Mouse (Mus musculus) neural tube, embryonic 15.5 days (tissue): ENCODE measurements around the gene Rad17. TPM values are rescaled to one million over a fixed set of nuclear protein-coding genes. Genes with fewer than 3 reads are reported as not detected.

Experiments
- ATAC-seq: fragments of 200-750 bp; cut with Nextera tagmentation; 2 replicates; pipeline ENCODE4 v1.8.0; 2017; ENCODE audit warnings: mild to moderate bottlenecking, moderate TSS enrichment, moderate library complexity; ENCODE audit not compliant: low FRiP score
- H3K27ac ChIP-seq: fragments of 300-500 bp; sonication (generic); replicated peaks from 2 replicates; pipeline ENCODE4 v1.5.1; 2015; ENCODE audit warnings: mild to moderate bottlenecking, inconsistent platforms
- H3K27me3 ChIP-seq: fragments of 300-500 bp; sonication (generic); replicated peaks from 2 replicates; pipeline ENCODE4 v1.6.1; 2015; ENCODE audit warnings: inconsistent platforms
- H3K36me3 ChIP-seq: fragments of 300-500 bp; sonication (generic); 2 replicates; pipeline ENCODE4 v1.6.1; 2015; ENCODE audit warnings: inconsistent platforms
- H3K4me1 ChIP-seq: fragments of 300-500 bp; sonication (generic); 2 replicates; pipeline ENCODE4 v1.6.1; 2015; ENCODE audit warnings: inconsistent platforms
- H3K4me2 ChIP-seq: fragments of 300-500 bp; sonication (generic); 2 replicates; pipeline ENCODE4 v1.6.1; 2015; ENCODE audit warnings: inconsistent platforms, mild to moderate bottlenecking, moderate library complexity
- H3K4me3 ChIP-seq: fragments of 300-500 bp; sonication (generic); replicated peaks from 2 replicates; pipeline ENCODE4 v1.5.1; 2015; ENCODE audit warnings: mild to moderate bottlenecking, inconsistent platforms
- H3K9ac ChIP-seq: fragments of 300-500 bp; sonication (generic); replicated peaks from 2 replicates; pipeline ENCODE4 v1.6.1; 2015; ENCODE audit warnings: mild to moderate bottlenecking, inconsistent platforms
- H3K9me3 ChIP-seq: fragments of 300-500 bp; sonication (generic); replicated peaks from 2 replicates; pipeline ENCODE4 v1.6.1; 2016; ENCODE audit warnings: inconsistent platforms
- WGBS: fragments of 180-500 bp; shearing (Covaris S2); methylation state at CpG from one replicate; pipeline ENCODE4 v1.1.7; 2015; ENCODE audit warnings: mixed read lengths; 5-methylcytosine and 5-hydroxymethylcytosine counted together
- polyA plus RNA-seq: library from polyadenylated mRNA; unstranded; fragments of >200 nt; fragmentation: Nextera tagmentation; extraction: Ambion mirVana; gene quantifications from 2 replicates; pipeline ENCODE4 v1.2.1, GENCODE M21; 2015

The Rad17 gene
- polyA plus RNA-seq: 16.2 and 17.3 TPM in 2 replicates

DNA sequence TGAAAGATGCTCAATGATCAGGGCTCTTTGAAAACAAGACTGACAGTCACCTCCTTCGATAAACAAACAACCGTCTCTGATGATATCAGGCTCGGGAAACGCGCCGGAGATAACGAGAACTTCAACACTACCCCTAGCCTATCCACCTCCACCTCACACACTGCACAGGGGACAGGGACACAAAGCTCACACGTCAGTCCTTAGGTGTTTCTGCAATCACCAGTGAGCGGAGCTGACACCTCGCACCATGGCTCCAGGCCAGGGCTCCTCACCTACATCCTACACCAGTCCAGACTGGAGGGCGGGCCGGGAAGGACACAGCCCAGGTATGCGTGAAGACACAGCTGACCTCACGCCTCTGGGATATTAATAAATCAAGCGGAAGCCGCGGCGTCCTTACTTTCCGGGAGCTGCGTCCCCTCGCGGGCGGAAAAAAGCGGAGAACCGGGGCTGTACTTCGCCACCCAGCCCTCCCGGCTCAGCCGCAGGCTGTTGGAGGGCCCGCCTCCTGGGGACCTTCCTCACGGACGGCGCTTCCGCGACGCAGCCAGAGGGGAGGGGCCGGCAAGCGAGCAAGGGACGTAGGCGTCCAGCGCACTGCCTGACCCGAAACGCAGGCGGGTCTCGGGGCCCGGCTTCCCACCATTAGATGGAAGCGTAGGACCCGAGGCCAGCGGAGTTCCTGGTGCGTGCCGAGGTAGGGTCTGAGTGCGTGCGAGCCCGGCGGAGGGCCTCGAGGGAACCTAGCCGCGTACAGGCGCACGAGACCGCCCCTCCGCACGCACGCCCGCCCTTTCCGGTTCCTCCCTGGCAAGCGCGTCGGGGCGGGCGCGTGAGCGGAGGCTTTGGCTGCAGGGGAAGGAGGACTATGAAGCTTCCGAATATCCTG lies at the start of gene Rad17, which contains the start of gene Ak6:
Gene Rad17, minus strand, starts transcription at position 502 of the 889 bp plus-strand sequence.
Gene Ak6, plus strand, starts transcription at position 430 of the 889 bp plus-strand sequence.
- Histone ChIP-seq H3K4me3 (peak within 1 kb of the TSS; percentile 97), H3K9me3 (no peaks in the 10 kb centered on the region), H3K27ac (peak within 1 kb of the TSS; percentile 96), H3K4me2 (peak within 1 kb of the TSS; percentile 85), H3K36me3 (peaks cover 19% of the 10 kb centered on the region), H3K9ac (peak within 1 kb of the TSS; percentile 86), H3K27me3 (no peaks in the 10 kb centered on the region), H3K4me1 (peaks cover 17% of the 10 kb centered on the region)
- WGBS: under 1% methylated on average over 70 of the region's 73 CpGs
- peak; percentile 98 for ATAC-seq

DNA sequence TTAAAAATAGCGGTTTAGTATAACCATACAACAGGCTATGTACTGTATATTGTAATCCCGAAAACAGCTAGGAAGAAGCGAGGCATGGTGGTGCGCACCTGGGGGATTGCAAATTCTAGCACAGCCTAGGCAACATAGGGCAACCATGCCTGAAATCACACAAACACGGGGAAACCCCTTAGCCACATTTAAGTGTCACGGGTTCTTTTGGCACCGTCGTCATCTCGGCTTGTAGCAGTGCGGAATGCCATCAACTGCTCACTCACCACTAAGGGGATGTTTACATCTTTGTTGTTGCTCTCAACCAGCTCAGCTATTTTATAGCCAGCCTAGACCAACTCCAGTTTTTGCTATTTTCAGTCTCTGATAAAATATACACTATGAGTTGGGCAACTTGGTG lies 48.0 kb upstream of the Rad17 start:
- Histone ChIP-seq H3K36me3 (peaks cover 53% of the 10 kb centered on the region), H3K27me3 (no peaks in the 10 kb centered on the region), H3K4me2 (no peak overlapping the region), H3K4me1 (no peaks in the 10 kb centered on the region), H3K27ac (no peak overlapping the region), H3K9ac (no peak overlapping the region), H3K4me3 (no peak overlapping the region), H3K9me3 (no peaks in the 10 kb centered on the region)
- ATAC-seq: no peak
- 96% methylated on average over 10 of the region's 10 CpGs for WGBS

DNA sequence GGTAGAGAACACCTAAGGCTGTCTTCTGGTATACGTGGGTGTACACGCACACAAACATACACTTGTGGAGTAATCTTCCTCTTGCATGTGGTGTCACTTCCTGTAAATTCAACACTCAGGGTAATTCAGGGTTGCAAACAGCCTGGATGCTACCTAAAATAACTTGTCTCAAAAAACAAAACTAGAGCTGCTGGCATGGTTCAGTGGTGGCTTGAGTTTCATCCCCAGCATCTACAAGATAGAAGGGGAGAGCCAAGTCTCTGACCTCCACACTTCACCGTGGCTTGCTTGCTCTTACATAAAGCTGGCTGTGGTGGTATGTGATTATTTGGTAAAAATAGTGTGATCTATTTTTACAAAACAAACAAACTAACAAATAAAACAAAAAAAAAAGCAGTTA lies 46.7 kb upstream of the Rad17 start:
- no peak overlapping the region for H3K9ac ChIP-seq
- peaks cover 41% of the 10 kb centered on the region for H3K36me3 ChIP-seq
- H3K27ac ChIP-seq: no peak overlapping the region
- no peak for ATAC-seq
- no peak overlapping the region for H3K4me3 ChIP-seq
- H3K9me3 ChIP-seq: no peaks in the 10 kb centered on the region
- H3K4me2 ChIP-seq: no peak overlapping the region
- 99% methylated on average over 3 of the region's 3 CpGs for WGBS
- no peaks in the 10 kb centered on the region for H3K27me3 ChIP-seq
- H3K4me1 ChIP-seq: no peaks in the 10 kb centered on the region

DNA sequence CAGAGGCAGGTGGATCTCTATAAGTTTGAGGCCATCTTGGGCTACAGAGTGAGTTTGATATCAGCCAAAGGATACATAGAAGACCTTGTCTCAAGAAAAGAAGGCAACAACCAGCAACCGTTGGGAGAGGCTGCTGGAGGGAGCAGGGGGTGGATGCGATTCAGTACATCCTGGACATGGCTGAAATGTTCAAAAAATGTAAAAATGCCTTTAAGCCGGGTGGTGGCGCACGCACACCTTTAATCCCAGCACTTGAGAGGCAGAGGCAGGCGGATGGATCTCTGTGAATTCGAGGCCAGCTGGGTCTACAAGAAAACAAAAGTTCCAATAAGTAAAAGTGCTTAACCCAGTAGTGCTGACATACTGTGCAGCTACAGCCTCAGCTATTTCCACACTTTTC lies 36.7 kb upstream of the Rad17 start:
- Histone ChIP-seq H3K9me3 (no peaks in the 10 kb centered on the region), H3K9ac (no peak overlapping the region), H3K4me2 (no peak overlapping the region), H3K4me1 (no peaks in the 10 kb centered on the region), H3K36me3 (no peaks in the 10 kb centered on the region), H3K4me3 (no peak overlapping the region), H3K27ac (no peak overlapping the region), H3K27me3 (no peaks in the 10 kb centered on the region)
- 66% methylated on average over 7 of the region's 7 CpGs for WGBS
- no peak for ATAC-seq

DNA sequence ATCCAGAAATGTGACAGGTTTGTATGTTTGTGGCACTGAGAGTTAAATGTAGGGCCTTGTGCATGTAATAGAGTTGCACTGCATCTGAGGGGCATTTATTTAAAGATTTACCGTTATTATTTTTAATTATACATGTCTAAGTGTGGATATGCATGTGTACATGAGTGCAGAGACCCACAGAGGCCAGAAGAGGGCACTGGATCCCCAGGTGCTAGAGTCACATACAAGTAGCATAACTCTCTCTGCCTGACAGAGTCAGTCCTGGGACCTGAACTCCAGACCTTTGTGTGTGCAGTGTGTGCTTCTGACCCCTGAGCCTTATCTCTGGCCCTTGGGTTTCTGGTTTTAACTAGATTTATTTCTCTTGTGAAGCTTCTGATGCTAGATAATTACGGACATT lies 33.5 kb upstream of the Rad17 start:
- H3K36me3 ChIP-seq: no peaks in the 10 kb centered on the region
- no peaks in the 10 kb centered on the region for H3K4me1 ChIP-seq
- no peaks in the 10 kb centered on the region for H3K9me3 ChIP-seq
- H3K4me2 ChIP-seq: no peak overlapping the region
- H3K27ac ChIP-seq: no peak overlapping the region
- ATAC-seq: no peak
- H3K27me3 ChIP-seq: no peaks in the 10 kb centered on the region
- no peak overlapping the region for H3K9ac ChIP-seq
- H3K4me3 ChIP-seq: no peak overlapping the region
- 71% methylated on average over 2 of the region's 2 CpGs for WGBS

DNA sequence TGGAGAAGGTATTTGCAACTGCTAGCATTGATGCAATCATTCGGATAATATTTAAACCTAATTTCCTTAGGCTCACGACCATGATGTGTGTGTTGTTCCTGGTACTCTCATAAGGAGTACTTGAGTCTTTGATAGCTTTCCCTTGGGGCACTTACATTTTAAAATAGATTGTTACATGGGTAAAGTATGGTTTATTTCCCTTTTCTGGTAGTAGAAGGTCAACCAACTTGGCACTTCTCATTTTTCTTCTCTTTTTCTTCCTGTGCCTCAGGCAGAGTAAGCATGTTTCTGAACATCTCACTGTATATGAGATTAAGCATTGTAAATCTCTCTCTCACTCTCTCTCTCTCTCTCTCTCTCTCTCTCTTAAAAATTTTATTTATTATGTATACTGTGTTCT lies 32.0 kb upstream of the Rad17 start:
- Histone ChIP-seq H3K9ac (no peak overlapping the region), H3K27me3 (no peaks in the 10 kb centered on the region), H3K4me1 (no peaks in the 10 kb centered on the region), H3K4me2 (no peak overlapping the region), H3K9me3 (no peaks in the 10 kb centered on the region), H3K27ac (no peak overlapping the region), H3K36me3 (no peaks in the 10 kb centered on the region), H3K4me3 (no peak overlapping the region)
- ATAC-seq: no peak
- WGBS: 71% methylated on average over 2 of the region's 2 CpGs

DNA sequence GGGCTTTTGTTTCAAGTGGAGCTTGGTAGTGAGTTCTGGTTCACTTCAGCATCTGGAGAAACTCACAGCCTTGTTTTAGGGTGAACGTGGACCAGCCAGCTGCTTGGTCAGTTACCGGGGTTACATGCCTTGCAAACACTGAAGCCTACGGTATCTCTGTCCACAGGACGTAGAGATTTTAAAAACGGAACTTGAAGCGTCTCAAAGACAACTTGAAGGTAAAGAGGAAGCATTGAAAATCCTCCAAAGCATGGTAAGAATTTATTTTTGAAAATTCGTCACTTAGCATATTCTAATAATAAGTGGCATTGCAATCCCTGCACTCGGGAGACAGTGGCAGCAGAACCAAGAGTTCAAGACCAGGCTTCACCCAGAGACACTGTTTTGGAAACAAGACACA lies 30.8 kb upstream of the Rad17 start:
- Histone ChIP-seq H3K9ac (no peak overlapping the region), H3K4me3 (no peak overlapping the region), H3K9me3 (no peaks in the 10 kb centered on the region), H3K27me3 (no peaks in the 10 kb centered on the region), H3K27ac (no peak overlapping the region), H3K4me2 (no peak overlapping the region), H3K36me3 (no peaks in the 10 kb centered on the region), H3K4me1 (no peaks in the 10 kb centered on the region)
- ATAC-seq: no peak
- whole genome bisulfite sequencing: 90% methylated on average over 8 of the region's 8 CpGs

DNA sequence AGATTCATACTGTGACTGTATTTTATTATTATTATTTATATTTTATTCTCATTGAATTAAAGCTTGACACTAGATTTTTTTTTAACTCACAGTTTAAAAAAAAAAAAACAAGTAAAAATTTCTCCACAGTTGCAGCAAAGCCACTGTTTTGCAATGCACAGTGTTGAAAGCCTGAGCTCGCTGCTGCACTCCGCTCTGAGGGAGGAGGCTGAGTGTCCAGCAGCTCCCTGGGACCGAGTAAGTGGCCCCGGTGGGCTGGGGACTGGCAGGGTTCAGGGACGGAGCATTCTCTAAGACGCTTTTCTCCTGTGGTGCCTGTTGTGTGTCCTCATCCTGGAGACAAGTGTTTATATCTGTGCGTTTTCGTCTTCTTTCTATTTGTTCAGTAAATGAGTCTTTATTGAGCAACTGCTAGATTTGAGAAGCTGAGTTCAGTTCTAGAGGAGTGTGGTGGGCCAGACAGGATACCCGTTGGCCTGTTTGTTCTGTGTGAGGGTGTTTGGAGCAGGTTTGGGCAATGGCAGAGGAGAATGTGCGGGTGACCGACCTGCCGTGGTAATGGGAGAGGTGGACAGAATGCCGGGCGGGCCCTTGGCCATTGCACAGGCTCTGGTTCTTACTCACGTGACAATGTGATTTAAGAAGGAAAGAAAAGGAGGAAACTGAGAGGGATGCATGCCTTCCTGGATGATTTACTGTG lies 25.2 kb upstream of the Rad17 start:
- no peak overlapping the region for H3K4me3 ChIP-seq
- WGBS: 88% methylated on average over 15 of the region's 15 CpGs
- no peak overlapping the region for H3K4me2 ChIP-seq
- no peaks in the 10 kb centered on the region for H3K36me3 ChIP-seq
- no peaks in the 10 kb centered on the region for H3K4me1 ChIP-seq
- no peaks in the 10 kb centered on the region for H3K27me3 ChIP-seq
- no peaks in the 10 kb centered on the region for H3K9me3 ChIP-seq
- H3K27ac ChIP-seq: no peak overlapping the region
- no peak for ATAC-seq
- no peak overlapping the region for H3K9ac ChIP-seq

DNA sequence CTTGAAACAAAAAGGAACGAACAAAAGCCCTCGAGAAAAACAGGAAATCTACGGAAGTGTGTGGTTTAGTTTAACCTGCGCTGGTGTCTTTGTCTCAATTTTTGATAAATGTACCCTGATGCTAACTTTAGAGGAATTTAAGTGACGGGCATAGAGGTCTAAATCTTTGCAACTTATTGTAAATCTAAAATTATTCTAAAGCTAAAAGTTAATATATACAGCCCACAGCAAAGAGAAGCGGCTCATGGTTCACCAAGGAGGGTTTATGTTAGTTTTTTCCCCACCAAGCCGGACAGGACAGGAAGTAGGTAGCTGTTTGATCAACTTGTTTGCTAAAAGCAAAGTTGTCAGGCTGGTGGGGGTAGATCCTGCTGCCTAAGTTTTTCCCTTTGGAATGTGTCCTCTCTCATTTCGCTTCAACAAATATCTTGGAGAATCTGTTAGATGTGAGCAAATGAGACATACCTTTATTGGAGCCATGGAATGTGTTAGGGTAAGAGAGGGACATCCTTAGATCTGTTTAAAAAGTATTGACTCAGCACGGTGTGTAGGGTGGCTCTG lies 19.4 kb upstream of the Rad17 start:
- no peak for ATAC-seq
- no peak overlapping the region for H3K9ac ChIP-seq
- peaks cover 3% of the 10 kb centered on the region for H3K27me3 ChIP-seq
- peaks cover 11% of the 10 kb centered on the region for H3K36me3 ChIP-seq
- 63% methylated on average over 9 of the region's 9 CpGs for WGBS
- no peaks in the 10 kb centered on the region for H3K9me3 ChIP-seq
- H3K4me3 ChIP-seq: peak overlapping the region; percentile 50
- H3K27ac ChIP-seq: no peak overlapping the region
- H3K4me1 ChIP-seq: peaks cover 7% of the 10 kb centered on the region; the same call in 1 of the 2 replicates
- H3K4me2 ChIP-seq: peak overlapping the region; percentile 89

DNA sequence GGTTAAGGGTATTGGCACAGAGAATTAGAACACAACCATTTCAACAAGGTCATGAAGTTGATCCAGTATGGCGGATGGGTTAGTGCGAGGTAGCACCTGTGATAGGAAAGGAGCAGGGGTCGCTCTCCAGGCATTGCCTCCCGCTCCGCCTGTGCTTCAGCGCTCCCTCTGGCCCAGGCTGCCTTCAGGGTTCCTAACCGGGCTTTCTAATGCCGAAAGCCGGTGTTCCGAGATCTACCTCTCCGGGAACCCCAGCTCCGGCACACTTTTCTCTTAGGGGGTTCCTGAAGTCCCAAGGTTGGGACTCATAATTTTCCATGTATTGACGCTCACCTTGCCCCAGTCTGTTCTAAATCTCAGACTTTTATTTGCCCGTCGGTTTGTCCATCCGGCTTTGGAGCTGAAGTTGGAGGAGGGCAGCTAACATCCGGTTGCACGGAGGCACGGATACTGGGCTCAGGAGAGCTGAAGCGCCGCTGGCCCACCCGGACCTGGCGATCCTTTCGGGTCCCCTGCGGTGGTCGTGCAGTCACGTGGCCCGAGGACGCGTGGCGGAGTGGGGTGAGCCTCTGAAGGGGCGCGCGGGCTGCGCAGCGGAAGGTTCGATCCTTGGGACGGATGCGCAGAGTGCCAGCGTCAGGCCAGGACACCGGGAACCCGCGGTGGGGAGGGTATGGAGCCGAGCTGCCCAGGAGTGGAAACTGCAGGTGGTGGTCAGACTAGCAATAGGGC lies 18.6 kb upstream of the Rad17 start, which contains the start of gene Ccdc125:
Gene Ccdc125, plus strand, starts transcription at position 427 of the 732 bp plus-strand sequence.
- H3K4me1 ChIP-seq: peaks cover 7% of the 10 kb centered on the region; the same call in 1 of the 2 replicates
- no peak within 1 kb of the TSS for H3K27ac ChIP-seq
- H3K4me3 ChIP-seq: peak within 1 kb of the TSS; percentile 50
- peaks cover 3% of the 10 kb centered on the region for H3K27me3 ChIP-seq
- no peaks in the 10 kb centered on the region for H3K9me3 ChIP-seq
- peak within 1 kb of the TSS; percentile 36 for H3K9ac ChIP-seq
- H3K36me3 ChIP-seq: peaks cover 11% of the 10 kb centered on the region
- under 1% methylated on average over 44 of the region's 44 CpGs for WGBS
- H3K4me2 ChIP-seq: peak within 1 kb of the TSS; percentile 89
- ATAC-seq: peak; percentile 75

DNA sequence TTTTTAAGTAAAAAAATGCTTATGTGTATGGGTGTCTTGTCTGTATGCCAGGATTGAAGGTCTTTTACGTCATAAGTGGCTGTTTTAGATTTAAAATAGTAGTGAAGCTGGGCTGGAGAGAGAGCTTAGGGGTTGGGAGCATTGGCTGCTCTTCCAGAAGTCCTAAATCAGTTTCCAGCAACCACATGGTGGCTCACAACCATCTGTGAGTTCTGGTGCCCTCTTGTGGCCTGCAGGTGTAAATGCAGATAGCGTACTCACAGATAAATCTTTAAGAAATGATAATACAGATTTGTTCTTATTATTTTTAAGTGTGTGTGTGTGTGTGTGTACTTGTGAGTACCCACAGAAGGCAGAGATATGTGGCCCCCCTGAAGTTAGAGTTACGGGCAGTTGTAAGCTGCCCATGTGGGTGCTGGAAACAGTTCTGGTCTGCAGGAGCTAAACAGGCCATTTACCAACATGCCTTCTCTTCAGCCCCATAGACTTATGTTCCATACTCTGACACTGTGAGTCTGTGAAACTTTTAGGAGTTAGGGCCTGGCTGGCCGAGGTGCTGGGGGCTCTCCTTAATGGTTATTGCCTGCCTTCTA lies 9.1 kb upstream of the Rad17 start:
- Histone ChIP-seq H3K9me3 (no peaks in the 10 kb centered on the region), H3K27ac (no peak overlapping the region), H3K4me1 (no peaks in the 10 kb centered on the region), H3K9ac (no peak overlapping the region), H3K4me3 (no peak overlapping the region), H3K36me3 (peaks cover 9% of the 10 kb centered on the region), H3K4me2 (no peak overlapping the region), H3K27me3 (no peaks in the 10 kb centered on the region)
- peak; percentile 69; the same call in 1 of the 2 replicates for ATAC-seq
- WGBS: 48% methylated on average over 4 of the region's 4 CpGs
